Mouse (Mus musculus) heart, postnatal 14 days (tissue): ENCODE measurements around the gene Mybph. TPM values are rescaled to one million over a fixed set of nuclear protein-coding genes. Genes with fewer than 3 reads are reported as not detected.

Experiments used
- DNase-seq, 2 experiments: peaks; one replicate each; pipeline ENCODE4 v3.0.0; 2021 to 2022
- intact Hi-C: fragments of 180-260 bp; cut with DNase I; formaldehyde crosslinking; loops from one replicate; pipeline ENCODE4 v1.15.1; 2025
- total RNA-seq, 2 experiments: library from RNA; stranded (reverse); gene quantifications; 2 replicates each; pipeline ENCODE4 v1.2.3; 2021

Mybph gene
- total RNA-seq, 2 experiments from 2014 or later, result not detected

GRCm38 (mm10) chr1:134205296-134206018, 12.2 kb downstream of the Mybph start:
- intact Hi-C loops, result no loop called here
- peak; percentile 34 to 57 for DNase-seq

- intact Hi-C loops, result no loop called here
- DNase-seq, result no peak
Observed at GRCm38 (mm10) chr1:134206085-134206484, 12.8 kb downstream of the Mybph start.

- intact Hi-C loops, result no loop called here
Observed at GRCm38 (mm10) chr1:134210179-134210755, 17.0 kb downstream of the Mybph start.

GRCm38 (mm10) chr1:134211043-134211442, 17.8 kb downstream of the Mybph start:
- intact Hi-C loops, result no loop called here

More at GRCm38 (mm10) chr1:134210179-134210755, 17.0 kb downstream of the Mybph start:
- DNase-seq, result no peak

GRCm38 (mm10) chr1:134211631-134212030, 18.4 kb downstream of the Mybph start:
- DNase-seq, result no peak
- intact Hi-C loops, result no loop called here

More at GRCm38 (mm10) chr1:134211043-134211442, 17.8 kb downstream of the Mybph start:
- DNase-seq, result no peak

GRCm38 (mm10) chr1:134212351-134212750, 19.1 kb downstream of the Mybph start:
- DNase-seq, result no peak

GRCm38 (mm10) chr1:134213405-134213804, 20.2 kb downstream of the Mybph start:
- peak in 1 of 2 experiments; percentile 29 for DNase-seq
- intact Hi-C loops, result no loop called here

More at GRCm38 (mm10) chr1:134212351-134212750, 19.1 kb downstream of the Mybph start:
- intact Hi-C loops, result no loop called here

GRCm38 (mm10) chr1:134215059-134215458, 21.8 kb downstream of the Mybph start:
- no peak for DNase-seq
- intact Hi-C loops, result no loop called here

- DNase-seq, result no peak
- intact Hi-C loops, result no loop called here
Observed at GRCm38 (mm10) chr1:134215751-134216628, 22.7 kb downstream of the Mybph start.

GRCm38 (mm10) chr1:134216629-134216971, 23.4 kb downstream of the Mybph start:
- no peak for DNase-seq

GRCm38 (mm10) chr1:134217028-134217481, 23.8 kb downstream of the Mybph start:
- intact Hi-C loops, result no loop called here
- DNase-seq, result peak in 1 of 2 experiments; percentile 36

More at GRCm38 (mm10) chr1:134216629-134216971, 23.4 kb downstream of the Mybph start:
- intact Hi-C loops, result no loop called here

- DNase-seq, result no peak
Observed at GRCm38 (mm10) chr1:134217942-134218341, 24.7 kb downstream of the Mybph start.

GRCm38 (mm10) chr1:134219608-134220007, 26.4 kb downstream of the Mybph start:
- DNase-seq, result no peak
- intact Hi-C loops, result no loop called here

More at GRCm38 (mm10) chr1:134217942-134218341, 24.7 kb downstream of the Mybph start:
- intact Hi-C loops, result no loop called here

- intact Hi-C loops, result no loop called here
- no peak for DNase-seq
Observed at GRCm38 (mm10) chr1:134221172-134221571, 27.9 kb downstream of the Mybph start.

GRCm38 (mm10) chr1:134222122-134223055, 29.1 kb downstream of the Mybph start:
- intact Hi-C loops, result no loop called here
- DNase-seq, result peak; percentile 75 to 76

GRCm38 (mm10) chr1:134224649-134225227, 31.5 kb downstream of the Mybph start:
- no peak for DNase-seq
- intact Hi-C loops, result no loop called here

GRCm38 (mm10) chr1:134225375-134225774, 32.1 kb downstream of the Mybph start:
- intact Hi-C loops, result no loop called here

GRCm38 (mm10) chr1:134226739-134227138, 33.5 kb downstream of the Mybph start:
- intact Hi-C loops, result no loop called here
- no peak for DNase-seq

More at GRCm38 (mm10) chr1:134225375-134225774, 32.1 kb downstream of the Mybph start:
- no peak for DNase-seq
